Mouse (Mus musculus) liver, adult 2 months (tissue): ENCODE measurements at regions not wholly inside any gene's neighbourhood (a gene's known extent, or its start where the extent isn't known, plus 50 kb on each side); places are given as distances from the start of the nearest gene placed in this dataset.

Source experiments
- DNase-seq: peaks from one replicate; pipeline ENCODE4 v3.0.0-alpha.2; 2011; ENCODE audit warnings: low read depth, low spot score; ENCODE audit errors: extremely low read depth
- H3K27ac ChIP-seq: fragments of 200-500 bp; replicated peaks from 2 replicates; pipeline ENCODE4 v1.5.1; 2012; ENCODE audit warnings: low read depth, mild to moderate bottlenecking, control low read depth, inconsistent platforms, low read length; ENCODE audit not compliant: insufficient read depth
- H3K27me3 ChIP-seq: fragments of 200-500 bp; 2 replicates; pipeline ENCODE4 v1.6.1; 2012; ENCODE audit warnings: mild to moderate bottlenecking, moderate library complexity, low read length, inconsistent platforms; ENCODE audit not compliant: control insufficient read depth, insufficient read depth
- H3K36me3 ChIP-seq: fragments of 200-500 bp; 2 replicates; pipeline ENCODE4 v1.6.1; 2012; ENCODE audit warnings: low read length, inconsistent platforms; ENCODE audit not compliant: control insufficient read depth, insufficient read depth
- H3K4me1 ChIP-seq: fragments of 200-500 bp; 2 replicates; pipeline ENCODE4 v1.6.1; 2011; ENCODE audit warnings: low read length; ENCODE audit not compliant: control insufficient read depth, insufficient read depth
- H3K4me3 ChIP-seq: fragments of 200-500 bp; 2 replicates; pipeline ENCODE4 v1.5.1; 2011; ENCODE audit warnings: low read depth, mild to moderate bottlenecking, control low read depth, low read length, moderate library complexity; ENCODE audit not compliant: insufficient read depth
- H3K79me2 ChIP-seq: fragments of 200-500 bp; 2 replicates; pipeline ENCODE4 v1.6.1; 2012; ENCODE audit warnings: inconsistent platforms, mild to moderate bottlenecking, low read length, moderate library complexity; ENCODE audit not compliant: control insufficient read depth, insufficient read depth
- H3K9ac ChIP-seq: fragments of 200-500 bp; 2 replicates; pipeline ENCODE4 v1.6.1; 2012; ENCODE audit warnings: low read depth, mild to moderate bottlenecking, control low read depth, inconsistent platforms, low read length
- CTCF ChIP-seq: fragments of 200-500 bp; IDR thresholded peaks from 2 replicates; pipeline ENCODE4 v1.5.1; 2011; ENCODE audit warnings: low read depth, low read length, control low read depth
- POLR2A ChIP-seq: fragments of 200-500 bp; IDR thresholded peaks from 2 replicates; pipeline ENCODE4 v1.6.1; 2011; ENCODE audit warnings: low read length, control low read depth; ENCODE audit not compliant: insufficient read depth; ENCODE audit errors: extremely low read depth
- WGBS: fragments of 180-500 bp; shearing (Covaris S2); methylation state at CpG from one replicate; pipeline ENCODE4 v1.1.7; 2018; 5-methylcytosine and 5-hydroxymethylcytosine counted together

GRCm38 (mm10) chr4:12781969-12782904, 610.4 kb upstream of the Fam92a start:
- DNase-seq, result no peak
- WGBS, result 57% methylated on average over 10 of the region's 10 CpGs

GRCm38 (mm10) chr4:12780254-12780653, 608.4 kb upstream of the Fam92a start:
- Histone ChIP-seq H3K36me3 (no peaks in the 10 kb centered on the region), H3K9ac (no peak overlapping the region), H3K27me3 (no peaks in the 10 kb centered on the region), H3K27ac (no peak overlapping the region), H3K79me2 (no peaks in the 10 kb centered on the region), H3K4me3 (no peak overlapping the region), H3K4me1 (no peaks in the 10 kb centered on the region)
- 73% methylated on average over 2 of the region's 2 CpGs for WGBS
- DNase-seq, result no peak
- TF ChIP-seq CTCF (no peak), POLR2A (no peak)

More at GRCm38 (mm10) chr4:12781969-12782904, 610.4 kb upstream of the Fam92a start:
- no peak for TF ChIP-seq POLR2A
- TF ChIP-seq CTCF, result no peak
- Histone ChIP-seq H3K27me3 (no peaks in the 10 kb centered on the region), H3K4me3 (no peak overlapping the region), H3K36me3 (no peaks in the 10 kb centered on the region), H3K27ac (no peak overlapping the region), H3K79me2 (no peaks in the 10 kb centered on the region), H3K4me1 (no peaks in the 10 kb centered on the region), H3K9ac (no peak overlapping the region)

- Histone ChIP-seq H3K4me1 (no peaks in the 10 kb centered on the region), H3K4me3 (no peak overlapping the region), H3K36me3 (no peaks in the 10 kb centered on the region), H3K9ac (no peak overlapping the region), H3K27me3 (no peaks in the 10 kb centered on the region), H3K79me2 (no peaks in the 10 kb centered on the region), H3K27ac (no peak overlapping the region)
- TF ChIP-seq CTCF (no peak), POLR2A (no peak)
- DNase-seq, result no peak
- WGBS, result 74% methylated on average over 1 of the region's 1 CpGs
Observed at GRCm38 (mm10) chr4:12779211-12779610, 607.4 kb upstream of the Fam92a start.

GRCm38 (mm10) chr4:12778163-12778562, 606.3 kb upstream of the Fam92a start:
- no peak for DNase-seq
- TF ChIP-seq CTCF (no peak), POLR2A (no peak)

GRCm38 (mm10) chr4:12776217-12776578, 604.4 kb upstream of the Fam92a start:
- Histone ChIP-seq H3K4me1 (no peaks in the 10 kb centered on the region), H3K9ac (no peak overlapping the region), H3K36me3 (no peaks in the 10 kb centered on the region), H3K79me2 (no peaks in the 10 kb centered on the region), H3K27ac (no peak overlapping the region), H3K4me3 (no peak overlapping the region), H3K27me3 (no peaks in the 10 kb centered on the region)
- TF ChIP-seq CTCF, result no peak
- no peak for TF ChIP-seq POLR2A
- WGBS, result 75% methylated on average over 2 of the region's 2 CpGs
- no peak for DNase-seq

More at GRCm38 (mm10) chr4:12778163-12778562, 606.3 kb upstream of the Fam92a start:
- H3K36me3 ChIP-seq, result no peaks in the 10 kb centered on the region
- no peak overlapping the region for H3K4me3 ChIP-seq
- no peak overlapping the region for H3K9ac ChIP-seq
- H3K27ac ChIP-seq, result no peak overlapping the region
- no peaks in the 10 kb centered on the region for H3K4me1 ChIP-seq
- no peaks in the 10 kb centered on the region for H3K79me2 ChIP-seq
- WGBS, result 74% methylated on average over 2 of the region's 2 CpGs
- no peaks in the 10 kb centered on the region for H3K27me3 ChIP-seq
